Mouse (Mus musculus) midbrain, embryonic 16.5 days (tissue): ENCODE measurements at regions not wholly inside any gene's neighbourhood (a gene's known extent, or its start where the extent isn't known, plus 50 kb on each side); places are given as distances from the start of the nearest gene placed in this dataset.

Source experiments
- ATAC-seq: fragments of 200-750 bp; cut with Nextera tagmentation; 2 replicates; pipeline ENCODE4 v1.8.0; 2017; ENCODE audit warnings: moderate TSS enrichment
- H3K27ac ChIP-seq: fragments of 300-500 bp; sonication (generic); 2 replicates; pipeline ENCODE4 v1.5.1; 2014; ENCODE audit warnings: mild to moderate bottlenecking, low read length, mixed read lengths
- H3K27me3 ChIP-seq: fragments of 300-500 bp; sonication (generic); 2 replicates; pipeline ENCODE4 v1.6.1; 2014; ENCODE audit warnings: low read depth, low read length, mixed read lengths; ENCODE audit not compliant: control insufficient read depth, insufficient read depth
- H3K36me3 ChIP-seq: fragments of 300-500 bp; sonication (generic); 2 replicates; pipeline ENCODE4 v1.6.1; 2014; ENCODE audit warnings: mild to moderate bottlenecking, low read length, moderate library complexity, mixed read lengths; ENCODE audit not compliant: control insufficient read depth, insufficient read depth
- H3K4me1 ChIP-seq: fragments of 300-500 bp; sonication (generic); 2 replicates; pipeline ENCODE4 v1.6.1; 2014; ENCODE audit warnings: mild to moderate bottlenecking, low read length, mixed read lengths; ENCODE audit not compliant: control insufficient read depth, insufficient read depth
- H3K4me2 ChIP-seq: fragments of 300-500 bp; sonication (generic); 2 replicates; pipeline ENCODE4 v1.6.1; 2014; ENCODE audit warnings: mild to moderate bottlenecking, low read length, mixed read lengths
- H3K4me3 ChIP-seq: fragments of 300-500 bp; sonication (generic); 2 replicates; pipeline ENCODE4 v1.5.1; 2014; ENCODE audit warnings: low read depth, mild to moderate bottlenecking, low read length, moderate library complexity, mixed read lengths
- H3K9ac ChIP-seq: fragments of 300-500 bp; sonication (generic); 2 replicates; pipeline ENCODE4 v1.6.1; 2014; ENCODE audit warnings: low read depth, low read length, mixed read lengths
- H3K9me3 ChIP-seq: fragments of 300-500 bp; sonication (generic); replicated peaks from 2 replicates; pipeline ENCODE4 v1.6.1; 2014; ENCODE audit warnings: mild to moderate bottlenecking, low read length, mixed read lengths; ENCODE audit not compliant: control insufficient read depth, poor library complexity, severe bottlenecking
- WGBS: fragments of 180-500 bp; shearing (Covaris S2); extraction: QIAGEN DNeasy Blood & Tissue Kit; methylation state at CpG from one replicate; pipeline ENCODE4 v1.1.7; 2014; 5-methylcytosine and 5-hydroxymethylcytosine counted together

- H3K9me3 ChIP-seq = no peaks in the 10 kb centered on the region
- H3K27ac ChIP-seq = peak overlapping the region; percentile 36
- 46% methylated on average over 15 of the region's 15 CpGs for WGBS
- peak; percentile 54; the same call in 1 of the 2 replicates for ATAC-seq
- H3K9ac ChIP-seq = peak overlapping the region; percentile 33; the same call in 1 of the 2 replicates
- H3K4me3 ChIP-seq = no peak overlapping the region
- no peaks in the 10 kb centered on the region for H3K27me3 ChIP-seq
- peaks cover 15% of the 10 kb centered on the region for H3K4me1 ChIP-seq
- H3K36me3 ChIP-seq = no peaks in the 10 kb centered on the region
- no peak overlapping the region for H3K4me2 ChIP-seq
These were observed 87.5 kb downstream of the Atp1a1 start for GRCm38 (mm10) chr3:101516781-101517499.

- 93% methylated on average over 7 of the region's 7 CpGs for WGBS
These were observed 88.9 kb downstream of the Atp1a1 start for GRCm38 (mm10) chr3:101515566-101515965.

GRCm38 (mm10) chr3:101513611-101514311, 90.7 kb downstream of the Atp1a1 start:
- H3K4me3 ChIP-seq = no peak overlapping the region
- H3K9me3 ChIP-seq = 0 out of 2 replicates have a peak, but pooled peaks cover 3% of the 10 kb centered on the region
- 0 out of 2 replicates have a peak overlapping the region, but pooled peaks have one; percentile 15 for H3K27ac ChIP-seq
- peak; percentile 18; the same call in 1 of the 2 replicates for ATAC-seq
- H3K9ac ChIP-seq = no peak overlapping the region
- no peaks in the 10 kb centered on the region for H3K27me3 ChIP-seq
- H3K4me2 ChIP-seq = no peak overlapping the region
- H3K4me1 ChIP-seq = peaks cover 14% of the 10 kb centered on the region
- H3K36me3 ChIP-seq = no peaks in the 10 kb centered on the region
- 42% methylated on average over 13 of the region's 13 CpGs for WGBS

More at GRCm38 (mm10) chr3:101515566-101515965, 88.9 kb downstream of the Atp1a1 start:
- no peak overlapping the region for H3K4me2 ChIP-seq
- no peak overlapping the region for H3K9ac ChIP-seq
- no peaks in the 10 kb centered on the region for H3K27me3 ChIP-seq
- no peak overlapping the region for H3K27ac ChIP-seq
- no peak overlapping the region for H3K4me3 ChIP-seq
- no peak for ATAC-seq
- 0 out of 2 replicates have a peak, but pooled peaks cover 3% of the 10 kb centered on the region for H3K9me3 ChIP-seq
- no peaks in the 10 kb centered on the region for H3K36me3 ChIP-seq
- H3K4me1 ChIP-seq = peaks cover 14% of the 10 kb centered on the region
